Mouse (Mus musculus) monocyte, adult 5-6 weeks (primary cell): ENCODE measurements around the gene Slc25a39. TPM values are rescaled to one million over a fixed set of nuclear protein-coding genes. Genes with fewer than 3 reads are reported as not detected.
"Not testable (repeated sequence)": the region's sequence is repeated elsewhere in the genome, so short reads cannot be mapped to it uniquely, and the experiment has no call there.

Source experiments
- ATAC-seq: fragments of 153-309, 156-312 bp; replicated peaks from 2 replicates; pipeline ENCODE4 v1.8.0; 2017; ENCODE audit warnings: mild to moderate bottlenecking; ENCODE audit not compliant: low TSS enrichment, insufficient number of reproducible peaks, severe bottlenecking, poor library complexity, low FRiP score
- total RNA-seq: library from RNA; stranded (forward); fragments of 200-1000, 200-491, 200-594 nt; gene quantifications from 3 replicates; pipeline ENCODE4 v1.2.3, GENCODE M21; 2017

The Slc25a39 gene
- total RNA-seq, 1 experiment from 2014 or later, result 30.1 TPM

- no peak for ATAC-seq
Measured at GRCm38 (mm10) chr11:102424666-102425065, 16.9 kb upstream of the Slc25a39 start.

- no peak for ATAC-seq
Measured at GRCm38 (mm10) chr11:102421559-102421958, 13.8 kb upstream of the Slc25a39 start.

GRCm38 (mm10) chr11:102418887-102419286 lies 11.1 kb upstream of the Slc25a39 start:
- ATAC-seq, result no peak

DNA sequence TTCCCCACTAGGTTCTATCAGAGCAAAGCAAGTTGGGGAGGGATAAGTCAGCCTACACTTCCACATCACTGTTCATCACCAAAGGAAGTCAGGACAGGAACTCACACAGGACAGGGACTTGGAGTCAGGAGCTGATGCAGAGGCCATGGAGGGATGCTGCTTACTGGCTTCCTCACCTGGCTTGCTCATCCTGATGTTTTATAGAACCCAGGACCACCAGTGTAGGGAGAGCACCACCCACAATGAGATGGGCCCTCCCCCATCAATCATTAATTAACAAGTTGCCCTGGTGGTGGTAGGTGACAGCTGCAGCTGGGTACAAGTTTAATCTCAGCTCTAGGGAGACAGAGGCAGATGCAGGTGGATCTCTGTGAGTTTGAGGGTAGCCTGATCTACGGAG lies 9.4 kb upstream of the Slc25a39 start:
- no peak for ATAC-seq

DNA sequence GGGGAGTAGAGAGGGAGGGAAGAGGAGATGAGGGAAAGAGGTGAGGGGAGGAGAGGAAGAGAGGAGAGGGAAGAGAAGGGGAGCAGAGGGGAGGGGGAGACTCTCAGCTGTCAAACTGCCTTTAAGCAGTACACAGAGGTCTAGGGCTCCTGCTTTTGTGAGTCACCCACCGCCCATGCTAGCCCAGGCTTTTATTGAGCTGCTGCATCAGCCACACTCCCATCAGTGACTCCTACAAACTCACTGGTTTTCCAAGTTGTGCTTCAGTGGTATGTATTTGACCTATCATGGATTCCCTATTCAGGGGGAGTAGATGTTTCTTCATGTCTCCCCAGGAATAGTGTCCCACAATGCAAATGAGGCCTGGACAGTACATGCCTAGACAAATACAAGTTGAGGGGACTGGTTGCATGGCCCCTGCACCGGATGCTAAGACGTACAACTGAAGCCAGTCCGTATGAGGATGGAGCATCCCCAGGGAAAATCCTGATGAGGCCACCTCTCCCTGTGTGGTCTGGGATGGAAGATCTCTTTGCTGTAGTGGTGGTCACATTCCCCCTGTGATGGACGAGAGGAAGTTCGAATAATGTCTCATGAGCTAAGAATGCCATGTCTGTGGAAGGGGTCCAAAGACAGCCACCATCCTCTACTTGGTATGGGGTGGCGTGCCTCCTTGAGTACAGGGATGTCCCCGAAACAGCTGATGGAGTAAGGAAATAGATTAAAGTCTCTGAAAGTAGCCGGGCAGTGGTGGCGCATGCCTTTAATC lies 7.5 kb upstream of the Slc25a39 start:
- no peak for ATAC-seq

GRCm38 (mm10) chr11:102413059-102413458 lies 5.3 kb upstream of the Slc25a39 start:
- no peak for ATAC-seq

GRCm38 (mm10) chr11:102411704-102412103 lies 4.0 kb upstream of the Slc25a39 start:
- peak; percentile 46 for ATAC-seq

DNA sequence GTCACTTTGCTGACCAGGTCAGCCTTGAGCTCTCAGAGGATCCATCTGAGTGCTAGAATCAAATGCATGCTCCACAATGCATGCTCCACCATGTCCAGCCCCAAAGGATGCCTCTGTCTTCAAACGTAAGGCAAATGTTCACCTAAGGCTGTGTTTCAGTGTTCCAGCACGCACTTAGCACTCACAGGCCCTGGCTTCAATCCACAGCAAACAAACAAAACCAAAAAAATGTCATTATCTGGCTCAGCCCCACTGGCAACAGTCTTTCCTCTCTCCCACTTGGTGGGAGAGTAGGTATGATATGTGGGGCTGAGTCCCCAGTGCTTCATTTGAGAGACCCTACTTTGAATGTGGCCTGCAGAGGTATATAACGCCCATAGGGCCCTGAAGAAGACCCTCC lies 3.3 kb upstream of the Slc25a39 start:
- ATAC-seq, result no peak

GRCm38 (mm10) chr11:102410345-102410744 lies 2.6 kb upstream of the Slc25a39 start:
- not testable (repeated sequence) for ATAC-seq

GRCm38 (mm10) chr11:102409795-102410330 lies 2.1 kb upstream of the Slc25a39 start:
- ATAC-seq, result no peak

DNA sequence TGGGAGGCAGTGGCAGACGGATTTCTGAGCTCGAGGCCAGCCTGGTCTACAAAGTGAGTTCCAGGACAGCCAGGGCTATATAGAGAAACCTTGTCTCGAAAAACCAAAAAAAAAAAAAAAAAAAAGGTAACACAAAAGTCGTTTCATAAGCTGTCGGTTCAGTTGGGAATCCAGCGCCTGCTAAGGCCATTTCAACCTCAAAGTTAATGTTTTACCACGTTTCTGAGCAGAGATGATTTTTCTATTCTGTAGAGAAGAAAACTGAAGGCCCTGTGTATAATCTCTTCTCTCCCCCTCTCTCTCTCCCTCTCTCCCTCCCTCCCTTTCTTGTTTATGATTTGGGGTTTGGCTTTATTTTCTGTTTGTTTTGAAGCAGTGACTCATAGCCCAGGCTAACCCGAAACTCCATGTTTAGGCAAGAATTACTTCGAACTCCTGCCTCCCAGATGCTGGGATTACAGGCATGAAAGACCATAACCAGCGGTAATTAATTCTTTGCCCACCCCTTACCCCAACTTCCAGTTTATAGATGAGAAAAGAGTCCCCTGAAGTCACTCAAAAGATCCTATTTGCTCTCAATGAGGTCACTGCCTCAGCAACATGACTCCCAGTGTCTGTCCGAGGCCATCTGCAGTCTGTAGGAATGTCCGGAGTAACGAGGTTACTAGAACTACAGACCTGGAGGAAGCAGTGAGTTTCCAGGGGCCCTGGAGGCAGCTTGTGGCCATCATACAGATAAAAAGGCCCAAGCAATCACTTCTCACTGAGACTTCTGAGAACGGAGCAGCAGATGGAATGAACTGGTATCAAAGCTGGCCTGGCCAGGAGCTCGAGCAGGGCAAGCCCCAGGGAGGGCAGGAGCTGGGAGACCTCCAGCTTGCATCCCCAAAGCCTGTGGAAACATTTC lies 1.4 kb upstream of the Slc25a39 start:
- ATAC-seq, result no peak

DNA sequence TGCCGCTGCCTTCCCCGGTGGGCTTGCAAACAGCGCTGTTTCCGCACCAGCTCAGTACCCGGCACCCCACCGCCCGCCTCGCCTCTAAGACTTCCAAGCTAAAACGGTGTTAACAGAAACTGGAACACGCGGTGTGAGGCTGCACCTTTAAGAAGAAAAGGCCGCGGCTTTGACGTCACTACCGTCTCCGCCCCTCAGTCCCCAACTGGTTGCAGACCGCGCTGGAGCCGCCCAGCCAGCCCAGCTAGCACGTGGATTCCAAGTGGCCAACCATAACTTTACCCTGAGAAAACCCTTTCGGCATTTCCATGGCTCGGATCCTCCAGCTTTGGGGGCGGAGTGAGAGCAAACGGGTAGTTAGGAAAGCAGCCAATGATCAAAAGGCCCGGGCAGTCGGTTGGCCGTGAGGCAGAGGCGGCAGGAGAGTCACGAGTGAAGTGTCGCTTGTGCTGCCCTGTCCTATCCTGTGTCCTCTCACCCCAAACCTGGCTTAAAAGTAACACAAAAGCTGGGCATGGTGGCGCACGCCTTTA lies 664 bp upstream of the Slc25a39 start:
- ATAC-seq, result peak; percentile 92

DNA sequence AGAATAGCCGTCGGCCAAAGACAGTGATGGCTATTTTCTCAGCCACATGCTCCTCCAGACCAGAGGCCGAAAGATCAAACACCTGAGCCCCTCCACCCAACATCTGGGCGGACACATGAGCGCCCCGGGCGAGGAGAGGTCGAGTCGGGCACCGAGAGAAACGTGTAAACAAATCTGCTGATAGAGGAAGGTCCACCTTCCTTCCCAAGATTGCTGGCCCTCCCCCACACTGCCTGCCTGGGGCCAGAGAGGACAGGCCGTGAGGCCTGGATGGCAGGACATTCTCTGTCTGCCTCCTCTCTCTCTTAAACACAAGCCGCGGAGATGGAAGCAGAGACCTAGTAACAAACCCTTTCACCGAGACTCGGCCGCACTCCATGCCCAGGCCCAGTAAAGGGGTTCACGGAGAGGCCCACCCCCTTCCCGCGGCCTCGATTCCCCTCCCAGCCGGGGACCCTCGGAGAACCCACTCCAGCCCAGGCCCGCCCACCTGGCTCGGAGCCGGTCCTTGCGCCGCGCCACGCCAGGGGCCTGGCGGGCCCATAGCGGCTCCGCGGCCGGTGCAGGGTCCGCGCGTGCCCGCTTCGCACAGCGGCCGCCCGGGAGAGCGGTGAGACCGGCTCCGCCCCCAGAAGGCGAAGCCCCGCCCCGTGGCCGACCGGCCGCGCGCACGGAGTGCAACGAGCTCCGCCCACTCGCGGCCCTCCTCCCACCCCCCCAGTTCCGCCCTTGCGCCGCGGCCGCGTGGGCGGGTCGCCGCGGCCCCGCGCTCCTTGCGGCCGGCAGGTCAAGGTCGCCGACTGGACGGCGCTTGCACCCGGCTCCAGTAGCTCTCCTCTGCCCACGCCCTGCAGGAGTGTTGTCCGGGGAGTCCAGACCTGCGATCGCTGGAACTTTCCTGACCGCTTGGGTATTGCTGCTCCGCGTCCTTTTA lies 579 bp downstream of the Slc25a39 start:
- ATAC-seq, result peak; percentile 32

DNA sequence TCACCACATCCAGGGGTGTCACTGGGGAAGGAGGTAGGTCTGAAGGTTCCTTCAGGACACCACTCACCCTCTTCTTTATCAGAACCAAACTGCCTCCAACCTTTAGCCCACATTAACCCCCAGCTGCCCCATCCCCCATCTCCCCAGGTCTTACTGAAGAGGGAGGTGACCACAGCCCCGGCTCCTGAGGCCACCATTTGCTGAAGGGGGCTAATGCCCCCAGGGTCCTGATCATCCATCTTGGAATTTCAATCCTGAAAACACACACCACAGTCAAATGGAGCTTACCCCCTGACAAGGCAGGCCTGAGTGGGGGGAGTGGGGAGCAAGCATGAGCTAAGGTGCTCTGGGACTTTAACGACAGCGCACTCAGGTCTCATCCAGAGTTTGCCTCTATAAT lies 1.3 kb downstream of the Slc25a39 start:
- ATAC-seq, result no peak

DNA sequence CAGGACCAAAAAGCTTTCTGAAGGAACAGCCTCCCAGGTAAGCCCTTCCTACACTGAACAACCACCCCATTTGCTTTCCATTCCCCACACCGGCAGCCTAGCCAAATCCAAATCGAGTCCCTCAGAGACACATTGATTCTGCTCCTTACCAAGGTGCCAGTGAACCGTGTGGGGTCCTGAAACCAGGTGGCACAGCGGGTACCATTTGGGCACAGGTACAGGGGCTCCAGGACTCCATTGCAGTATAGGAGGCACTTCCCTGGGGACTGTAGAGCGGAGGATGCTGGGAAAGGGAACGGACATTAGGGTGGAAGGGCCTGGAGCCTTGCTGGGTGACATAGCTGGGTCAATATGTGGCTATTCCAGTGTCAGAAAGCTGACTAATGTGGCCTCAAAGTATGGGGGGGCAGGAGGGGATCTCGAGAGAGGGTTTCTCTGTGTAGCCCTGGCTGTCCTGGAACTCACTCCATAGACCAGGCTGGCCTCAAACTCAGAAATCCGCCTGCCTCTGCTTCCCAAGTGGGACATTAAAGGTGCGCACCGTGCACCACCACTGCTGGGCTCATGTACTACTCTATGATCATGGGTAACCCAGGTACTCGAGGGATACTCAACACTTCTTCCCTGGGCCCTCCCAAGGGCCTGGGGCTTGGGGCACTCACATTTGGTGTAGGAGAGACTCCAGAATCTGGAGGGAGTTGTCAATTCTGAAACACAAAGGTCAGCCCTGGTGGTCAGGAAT lies 2.0 kb downstream of the Slc25a39 start:
- ATAC-seq, result no peak

DNA sequence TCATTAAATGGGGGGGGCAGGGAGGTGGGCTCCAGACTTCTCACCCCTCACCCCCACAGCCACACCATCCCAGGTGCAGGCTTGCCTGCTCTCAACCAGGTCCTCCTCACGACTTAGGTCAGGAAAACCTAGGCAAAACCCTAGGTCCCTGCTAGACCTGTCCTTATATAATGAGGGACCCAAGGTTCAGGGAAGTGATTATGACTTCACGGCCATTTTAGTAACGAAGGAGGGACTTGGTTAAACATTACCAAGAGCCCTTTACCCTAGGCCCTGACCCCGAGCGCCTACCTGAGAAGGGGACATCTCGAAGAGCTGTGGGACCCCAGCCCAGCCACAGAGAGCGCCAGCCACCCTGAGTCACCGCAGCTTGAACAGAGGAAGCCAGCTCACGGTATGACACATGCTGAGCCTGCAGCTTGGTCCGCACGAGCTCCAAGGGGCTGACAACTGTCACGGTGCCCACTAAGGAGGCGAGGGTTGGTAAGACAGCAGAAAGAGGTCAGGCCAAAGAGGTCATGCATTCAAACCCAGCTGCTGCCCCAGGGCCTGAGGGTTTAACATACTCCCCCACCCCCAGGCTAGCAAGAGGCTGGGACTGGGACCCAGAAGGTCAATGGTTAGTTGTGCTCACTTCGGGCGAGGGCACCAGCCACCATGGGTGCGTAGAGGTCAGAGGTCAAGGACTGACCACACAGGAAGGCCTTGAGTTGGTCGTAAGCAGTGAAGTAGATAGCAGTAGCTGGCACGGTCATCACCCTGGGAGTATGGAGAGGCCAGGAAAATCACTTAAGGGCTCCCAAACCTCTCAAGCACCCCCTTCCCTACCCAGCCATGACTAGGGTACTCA lies 3.4 kb downstream of the Slc25a39 start:
- ATAC-seq, result no peak

DNA sequence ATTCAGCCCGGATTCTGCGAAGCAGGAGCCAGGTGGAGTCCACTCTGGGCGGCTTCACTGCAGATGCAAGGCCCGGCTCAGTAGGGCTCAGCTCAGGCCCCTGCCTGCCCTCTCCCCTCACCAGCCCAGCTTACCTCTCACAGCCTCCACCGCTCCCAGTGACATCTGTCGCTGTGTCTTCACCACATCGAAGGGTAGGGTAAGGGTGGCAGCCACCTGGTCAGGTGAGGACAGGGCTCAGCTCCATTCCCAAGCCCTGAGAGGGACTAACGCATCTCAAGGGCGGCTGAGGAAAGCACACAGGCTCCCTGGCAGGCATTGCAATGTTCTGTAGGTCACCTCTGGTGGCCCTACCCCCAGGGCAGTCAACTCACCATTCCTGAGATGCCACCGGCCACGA lies 4.1 kb downstream of the Slc25a39 start:
- ATAC-seq, result no peak
